Mouse (Mus musculus) heart, adult 2 months (tissue): Measurements from ENCODE around the gene B4galt4. TPM values are rescaled to one million over a fixed set of nuclear protein-coding genes. Genes with fewer than 3 reads are reported as not detected.
A peak's percentile ranks its signal among the peaks of the same experiment; 100 is the strongest.

Experiments
- DNase-seq, 2 experiments: peaks; one replicate each; pipeline ENCODE4 v3.0.0; 2021
- H3K27ac ChIP-seq: fragments of 200-600 bp; 2 replicates; pipeline ENCODE4 v1.8.1; 2022
- H3K27me3 ChIP-seq: fragments of 200-500 bp; 2 replicates; pipeline ENCODE4 v1.6.1; 2012; ENCODE audit warnings: mild to moderate bottlenecking, low read length, inconsistent platforms, mixed read lengths; ENCODE audit not compliant: control insufficient read depth, insufficient read depth
- H3K36me3 ChIP-seq: fragments of 200-500 bp; 2 replicates; pipeline ENCODE4 v1.6.1; 2012; ENCODE audit warnings: low read length, inconsistent platforms; ENCODE audit not compliant: control insufficient read depth, insufficient read depth
- H3K4me1 ChIP-seq: fragments of 200-500 bp; 2 replicates; pipeline ENCODE4 v1.6.1; 2011; ENCODE audit warnings: low read length; ENCODE audit not compliant: control insufficient read depth, insufficient read depth
- H3K4me3 ChIP-seq: fragments of 200-600 bp; 2 replicates; pipeline ENCODE4 v1.8.1; 2022
- H3K79me2 ChIP-seq: fragments of 200-500 bp; replicated peaks from 2 replicates; pipeline ENCODE4 v1.6.1; 2012; ENCODE audit warnings: mild to moderate bottlenecking, inconsistent platforms, low read length, moderate library complexity, mixed read lengths; ENCODE audit not compliant: control insufficient read depth, insufficient read depth
- H3K9ac ChIP-seq: fragments of 200-500 bp; 2 replicates; pipeline ENCODE4 v1.6.1; 2012; ENCODE audit warnings: low read depth, mild to moderate bottlenecking, control low read depth, inconsistent platforms, low read length, mixed read lengths
- CTCF ChIP-seq: fragments of 200-600 bp; IDR thresholded peaks from 2 replicates; pipeline ENCODE4 v1.8.1; 2022; ENCODE audit warnings: antibody characterized with exemption, mild to moderate bottlenecking, moderate library complexity
- EP300 ChIP-seq: fragments of 200-500 bp; IDR thresholded peaks from 2 replicates; pipeline ENCODE4 v1.6.1; 2011; ENCODE audit warnings: low read depth, low read length, control low read depth; ENCODE audit not compliant: insufficient read depth
- POLR2A ChIP-seq: fragments of 200-500 bp; IDR thresholded peaks from 2 replicates; pipeline ENCODE4 v1.6.1; 2011; ENCODE audit warnings: mild to moderate bottlenecking, low read depth, low read length, control low read depth; ENCODE audit not compliant: insufficient read depth
- WGBS: fragments of 180-500 bp; shearing (Covaris S2); methylation state at CpG from one replicate; pipeline ENCODE4 v1.1.7; 2018; 5-methylcytosine and 5-hydroxymethylcytosine counted together
- intact Hi-C: fragments of 180-260 bp; cut with DNase I; formaldehyde crosslinking; loops from one replicate; pipeline ENCODE4 v1.15.1; 2025
- polyA plus RNA-seq: library from polyadenylated mRNA; depleted of rRNA; stranded (reverse); fragments of >200 nt; gene quantifications from 2 replicates; pipeline ENCODE4 v1.2.3, GENCODE M21; 2012
- total RNA-seq, 2 experiments: library from RNA; stranded (reverse); gene quantifications; 2 replicates each; pipeline ENCODE4 v1.2.3; 2021

B4galt4 gene
- total and polyA plus RNA-seq, 3 experiments: 6.4 to 13.2 (median 8.1) TPM

GRCm38 (mm10) chr16:38721377-38721776 is 20.7 kb upstream of the B4galt4 start:
- Histone ChIP-seq H3K4me1 (peaks cover 1% of the 10 kb centered on the region; the same call in 1 of the 2 replicates), H3K79me2 (no peaks in the 10 kb centered on the region), H3K9ac (no peak overlapping the region), H3K36me3 (no peaks in the 10 kb centered on the region), H3K4me3 (no peak overlapping the region), H3K27me3 (no peaks in the 10 kb centered on the region), H3K27ac (peak overlapping the region; percentile 45)
- WGBS: 91% methylated on average over 8 of the region's 9 CpGs
- TF ChIP-seq CTCF: no peak
- intact Hi-C loops: loop anchor here (10.0 kb wide), 1 partner anchor 187 kb away; no protein-coding TSS in a partner anchor
- DNase-seq: no peak

- peak overlapping the region; percentile 51 for H3K4me3 ChIP-seq
- TF ChIP-seq EP300 (no peak), POLR2A (no peak), CTCF (no peak)
- H3K4me1 ChIP-seq: peaks cover 2% of the 10 kb centered on the region
- intact Hi-C loops: loop anchor here (10.0 kb wide), 1 partner anchor 189 kb away; no protein-coding TSS in a partner anchor
- peak overlapping the region; percentile 92 for H3K27ac ChIP-seq
- H3K9ac ChIP-seq: peak overlapping the region; percentile 45
- no peaks in the 10 kb centered on the region for H3K79me2 ChIP-seq
- no peaks in the 10 kb centered on the region for H3K36me3 ChIP-seq
- 35% methylated on average over 8 of the region's 8 CpGs for WGBS
- H3K27me3 ChIP-seq: no peaks in the 10 kb centered on the region
- no peak for DNase-seq
Observed at GRCm38 (mm10) chr16:38724256-38724655, 17.8 kb upstream of the B4galt4 start.

GRCm38 (mm10) chr16:38724974-38725373 is 17.1 kb upstream of the B4galt4 start:
- DNase-seq: peak; percentile 64 to 71
- Histone ChIP-seq H3K36me3 (no peaks in the 10 kb centered on the region), H3K27ac (peak overlapping the region; percentile 92), H3K27me3 (no peaks in the 10 kb centered on the region), H3K9ac (peak overlapping the region; percentile 45; the same call in 1 of the 2 replicates), H3K79me2 (no peaks in the 10 kb centered on the region), H3K4me3 (peak overlapping the region; percentile 51; the same call in 1 of the 2 replicates), H3K4me1 (peaks cover 4% of the 10 kb centered on the region)
- WGBS: 37% methylated on average over 13 of the region's 13 CpGs
- intact Hi-C loops: loop anchor here (10.0 kb wide), 1 partner anchor 190 kb away; no protein-coding TSS in a partner anchor
- TF ChIP-seq CTCF (no peak), POLR2A (peak; percentile 82), EP300 (peak; percentile 53; the same call in 1 of the 2 replicates)

DNA sequence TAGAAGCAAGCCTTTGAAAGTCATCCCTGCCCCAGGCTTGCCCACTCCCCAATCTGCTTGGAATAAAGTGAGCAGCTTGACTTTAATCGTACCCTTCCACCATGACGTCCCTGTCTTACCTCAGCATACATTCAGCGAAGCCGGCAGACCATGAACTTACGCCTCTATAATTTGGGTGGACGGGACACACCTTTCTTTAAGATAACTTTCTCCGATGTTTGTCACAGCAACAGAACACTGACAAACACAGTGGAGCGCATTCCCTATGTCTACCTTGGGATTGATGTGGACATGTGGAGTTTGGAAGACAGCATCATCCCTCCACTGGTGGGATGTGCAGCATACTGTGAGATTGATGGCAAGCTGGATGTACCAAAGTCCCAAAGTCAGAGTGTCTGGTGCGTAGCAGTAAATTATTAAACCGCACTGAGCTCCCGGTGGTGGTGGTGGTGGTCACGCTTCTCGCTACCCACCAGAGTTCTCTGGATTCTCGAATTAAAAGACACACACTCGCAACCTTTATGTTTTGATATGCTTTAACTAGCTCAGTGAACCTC is 13.4 kb upstream of the B4galt4 start:
- Histone ChIP-seq H3K27ac (peak overlapping the region; percentile 85), H3K27me3 (no peaks in the 10 kb centered on the region), H3K9ac (no peak overlapping the region), H3K36me3 (no peaks in the 10 kb centered on the region), H3K4me1 (peaks cover 5% of the 10 kb centered on the region), H3K4me3 (no peak overlapping the region), H3K79me2 (no peaks in the 10 kb centered on the region)
- WGBS: 92% methylated on average over 15 of the region's 15 CpGs
- TF ChIP-seq CTCF (no peak), EP300 (no peak), POLR2A (no peak)
- no peak for DNase-seq
- intact Hi-C loops: loop anchor here (1.0 to 10.0 kb wide), 2 partner anchors 109 to 194 kb away; no protein-coding TSS in a partner anchor

GRCm38 (mm10) chr16:38729139-38729538 is 12.9 kb upstream of the B4galt4 start:
- DNase-seq: no peak
- H3K9ac ChIP-seq: no peak overlapping the region
- H3K79me2 ChIP-seq: no peaks in the 10 kb centered on the region
- no peak overlapping the region for H3K4me3 ChIP-seq
- H3K36me3 ChIP-seq: no peaks in the 10 kb centered on the region
- intact Hi-C loops: loop anchor here (1.0 to 10.0 kb wide), 2 partner anchors 110 to 194 kb away; no protein-coding TSS in a partner anchor
- 37% methylated on average over 6 of the region's 6 CpGs for WGBS
- no peak for TF ChIP-seq CTCF
- no peak for TF ChIP-seq POLR2A
- no peak for TF ChIP-seq EP300
- H3K27ac ChIP-seq: peak overlapping the region; percentile 85
- H3K4me1 ChIP-seq: peaks cover 5% of the 10 kb centered on the region
- H3K27me3 ChIP-seq: no peaks in the 10 kb centered on the region

DNA sequence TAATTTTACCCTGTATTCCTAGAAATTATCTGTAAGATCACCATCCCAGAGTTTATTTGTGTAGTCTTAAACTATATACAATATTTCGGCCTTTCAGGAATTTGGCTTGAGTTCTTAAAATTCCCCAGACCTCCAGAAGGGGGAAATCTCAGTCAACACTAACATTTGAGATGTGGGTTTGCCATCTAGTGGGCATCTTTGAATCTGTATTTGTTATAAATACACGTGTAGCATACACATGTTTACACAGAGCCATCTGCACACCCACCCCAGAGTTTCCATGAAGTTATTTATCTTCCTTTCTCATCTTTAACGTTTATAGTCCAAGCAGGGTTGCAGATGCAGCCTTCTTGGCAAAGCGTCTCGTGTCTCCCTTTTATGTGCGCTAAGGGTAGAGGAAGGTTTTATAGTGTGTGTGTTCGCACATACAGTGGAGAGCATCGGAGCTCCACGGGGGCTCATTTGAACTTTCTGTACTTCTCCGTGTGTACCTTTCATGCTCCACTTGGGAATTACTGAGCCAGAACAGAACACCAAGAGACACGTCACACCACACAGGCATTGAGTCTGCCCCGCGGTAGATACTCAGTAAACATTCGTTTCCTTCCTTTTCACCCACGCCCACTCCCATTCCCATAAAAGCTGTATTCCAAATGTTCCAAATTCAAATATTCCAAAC is 12.3 kb upstream of the B4galt4 start:
- Histone ChIP-seq H3K9ac (peak overlapping the region; percentile 46; the same call in 1 of the 2 replicates), H3K27me3 (no peaks in the 10 kb centered on the region), H3K4me1 (peaks cover 5% of the 10 kb centered on the region), H3K36me3 (no peaks in the 10 kb centered on the region), H3K79me2 (no peaks in the 10 kb centered on the region), H3K27ac (peak overlapping the region; percentile 85), H3K4me3 (peak overlapping the region; percentile 47)
- 30% methylated on average over 15 of the region's 15 CpGs for WGBS
- peak; percentile 67; the same call in 1 of the 2 replicates for TF ChIP-seq EP300
- peak; percentile 96 for TF ChIP-seq CTCF
- peak; percentile 75 for TF ChIP-seq POLR2A
- intact Hi-C loops: loop anchor here (1.0 to 10.0 kb wide), 2 partner anchors 110 to 195 kb away; no protein-coding TSS in a partner anchor
- DNase-seq: peak in 1 of 2 experiments; percentile 33
